Mouse (Mus musculus): Measurements from ENCODE around the gene Mad1l1. TPM values are rescaled to one million over a fixed set of nuclear protein-coding genes. Genes with fewer than 3 reads are reported as not detected.

Mad1l1 gene
- polyA plus RNA-seq, 1 experiment from 2014 or later: 30.0 TPM

DNA sequence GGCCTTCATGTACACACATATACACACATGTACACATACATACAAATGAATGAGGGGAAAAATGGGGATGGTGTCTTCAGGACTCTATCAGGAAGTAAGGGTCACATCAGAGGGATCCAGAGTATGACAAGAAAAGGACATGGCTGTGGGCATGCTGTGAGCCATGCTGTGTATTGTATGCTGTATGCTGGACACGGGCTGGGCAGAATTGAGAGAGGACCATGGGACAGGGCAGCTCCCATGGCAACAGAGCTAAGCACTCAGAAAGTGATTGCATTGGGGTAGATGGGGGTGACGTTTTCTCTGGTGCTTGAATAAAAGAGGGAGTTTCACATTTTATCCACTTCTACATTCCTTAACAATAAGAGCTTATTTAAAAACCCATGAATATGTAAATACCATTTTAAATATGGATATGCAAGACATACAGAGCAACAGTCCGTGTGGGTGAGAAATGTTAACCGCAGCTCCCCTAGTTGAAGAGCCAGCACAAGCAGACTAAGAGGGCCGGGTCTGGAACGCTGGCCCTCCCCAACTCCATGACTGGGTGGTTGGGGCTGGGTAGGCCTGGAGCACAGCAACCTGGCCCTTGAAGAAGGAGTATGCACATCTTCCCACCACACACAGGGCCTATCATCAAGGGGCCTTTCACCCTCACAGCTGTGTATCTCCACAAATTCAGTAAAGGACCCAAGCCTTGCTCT lies 71.8 kb downstream of the Mad1l1 start:
- CTCF ChIA-PET: interaction anchor here (0.8 to 1.5 kb wide), 6 partner anchors 9 to 51 kb away, joined by 3 to 4 read pairs (median 3); no protein-coding TSS in a partner anchor
- TF ChIP-seq CTCF (IDR thresholded peaks at IDR 0.05): no peak
- ATAC-seq: no peak
- H3K27me3 ChIP-seq: no peaks in the 10 kb centered on the region
- POLR2A ChIA-PET: no interaction called here
- in situ Hi-C loops (cut with MboI; ENCODE audit: low pct_unique_long_range_greater_than_20kb): no loop called here
- DNase-seq (ENCODE audit: low read depth, low spot score): no peak

- in situ Hi-C loops (cut with MboI; ENCODE audit: low pct_unique_long_range_greater_than_20kb): no loop called here
- no peak for DNase-seq (ENCODE audit: low read depth, low spot score)
- no peaks in the 10 kb centered on the region for H3K27me3 ChIP-seq
- CTCF ChIA-PET: no interaction called here
- TF ChIP-seq CTCF (IDR thresholded peaks at IDR 0.05): no peak
- POLR2A ChIA-PET: no interaction called here
- no peak for ATAC-seq
Observed at GRCm38 (mm10) chr5:140248101-140248500, 73.3 kb downstream of the Mad1l1 start.

DNA sequence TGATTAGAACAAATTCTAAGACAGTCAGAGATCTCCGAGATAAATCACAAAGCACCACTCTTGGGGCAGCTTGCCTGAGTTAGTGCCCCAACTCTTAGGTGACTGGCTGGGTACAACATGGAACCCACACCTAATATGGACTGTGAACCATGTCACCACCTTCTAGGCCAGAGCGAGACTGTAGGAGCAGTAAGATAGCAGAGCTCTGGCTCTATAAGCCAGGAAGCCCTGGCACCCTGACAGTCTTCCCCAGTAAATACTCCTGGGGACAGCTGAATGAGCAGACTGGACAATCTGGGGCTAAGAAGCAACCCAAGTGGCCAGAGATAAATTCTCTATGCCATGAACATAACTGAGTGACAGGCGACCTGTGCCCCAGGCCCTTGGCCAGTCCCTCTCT lies 81.1 kb downstream of the Mad1l1 start:
- DNase-seq (ENCODE audit: low read depth, low spot score): no peak
- ChIA-PET POLR2A (no interaction called here), CTCF (no interaction called here)
- in situ Hi-C loops (cut with MboI; ENCODE audit: low pct_unique_long_range_greater_than_20kb): no loop called here
- no peak for TF ChIP-seq CTCF (IDR thresholded peaks at IDR 0.05)
- no peaks in the 10 kb centered on the region for H3K27me3 ChIP-seq
- no peak for ATAC-seq

DNA sequence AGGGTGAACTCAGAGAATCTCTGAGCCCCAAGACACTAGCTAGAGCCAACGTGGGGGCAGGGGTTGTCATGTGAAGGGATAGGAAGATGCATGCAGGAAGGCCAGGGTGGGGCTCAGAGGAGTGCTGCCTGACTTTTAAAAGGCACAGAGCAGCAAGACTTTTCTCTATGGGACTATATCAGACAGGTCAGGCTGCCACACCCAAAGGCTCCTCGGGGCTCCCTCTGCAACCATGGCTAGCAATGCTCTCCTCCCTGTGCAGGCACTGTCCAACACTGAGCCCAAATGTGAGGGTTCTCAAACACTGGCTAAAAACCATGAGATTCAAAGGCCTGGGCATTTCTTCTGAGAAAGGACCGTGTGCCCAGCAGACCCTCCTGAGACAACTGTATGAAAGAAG lies 82.5 kb downstream of the Mad1l1 start:
- no peaks in the 10 kb centered on the region for H3K27me3 ChIP-seq
- CTCF ChIA-PET: interaction anchor here (1.2 kb wide), 1 partner anchor 10 kb away, joined by 3 read pairs; no protein-coding TSS in a partner anchor
- DNase-seq (ENCODE audit: low read depth, low spot score) (no peak), ATAC-seq (no peak)
- POLR2A ChIA-PET: no interaction called here
- in situ Hi-C loops (cut with MboI; ENCODE audit: low pct_unique_long_range_greater_than_20kb): no loop called here
- no peak for TF ChIP-seq CTCF (IDR thresholded peaks at IDR 0.05)

DNA sequence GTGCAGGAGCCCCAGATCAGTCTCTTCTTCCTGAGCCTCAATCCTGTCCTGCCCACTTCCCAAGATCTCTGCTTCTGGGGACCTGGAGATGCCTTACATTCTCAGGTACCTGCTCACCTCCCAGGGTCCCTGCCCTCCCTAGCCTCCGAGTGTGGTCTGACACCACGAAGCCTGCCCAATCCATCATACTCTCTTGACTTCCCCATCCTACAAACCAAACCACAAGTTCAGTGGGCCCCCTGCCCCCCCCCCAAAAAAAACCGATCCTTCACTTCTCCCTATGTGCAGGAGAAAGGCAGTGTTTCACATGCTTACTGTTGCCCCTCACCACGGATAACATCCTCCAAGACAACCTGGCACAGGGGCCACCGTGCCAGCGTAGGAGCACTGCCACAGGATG lies 90.5 kb downstream of the Mad1l1 start:
- TF ChIP-seq CTCF (IDR thresholded peaks at IDR 0.05): no peak
- ChIA-PET CTCF (interaction anchor here (0.7 to 1.2 kb wide), 2 partner anchors 11 to 22 kb away, joined by 3 read pairs; no protein-coding TSS in a partner anchor), POLR2A (no interaction called here)
- in situ Hi-C loops (cut with MboI; ENCODE audit: low pct_unique_long_range_greater_than_20kb): no loop called here
- DNase-seq (ENCODE audit: low read depth, low spot score) (no peak), ATAC-seq (no peak)
- H3K27me3 ChIP-seq: no peaks in the 10 kb centered on the region

GRCm38 (mm10) chr5:140228306-140228705 lies 93.0 kb downstream of the Mad1l1 start:
- H3K27me3 ChIP-seq: no peaks in the 10 kb centered on the region
- DNase-seq (ENCODE audit: low read depth, low spot score): no peak
- CTCF ChIA-PET: interaction anchor here (0.9 kb wide), 1 partner anchor 16 kb away, joined by 3 read pairs; no protein-coding TSS in a partner anchor
- POLR2A ChIA-PET: no interaction called here
- TF ChIP-seq CTCF (IDR thresholded peaks at IDR 0.05): no peak
- in situ Hi-C loops (cut with MboI; ENCODE audit: low pct_unique_long_range_greater_than_20kb): no loop called here
- ATAC-seq: no peak

GRCm38 (mm10) chr5:140226871-140227270 lies 94.5 kb downstream of the Mad1l1 start:
- DNase-seq (ENCODE audit: low read depth, low spot score) (no peak), ATAC-seq (no peak)
- no peaks in the 10 kb centered on the region for H3K27me3 ChIP-seq
- in situ Hi-C loops (cut with MboI; ENCODE audit: low pct_unique_long_range_greater_than_20kb): no loop called here
- POLR2A ChIA-PET: interaction anchor here (0.6 to 1.0 kb wide), 2 partner anchors 9 to 31 kb away, joined by 3 read pairs; no protein-coding TSS in a partner anchor
- TF ChIP-seq CTCF (IDR thresholded peaks at IDR 0.05): no peak
- CTCF ChIA-PET: no interaction called here

DNA sequence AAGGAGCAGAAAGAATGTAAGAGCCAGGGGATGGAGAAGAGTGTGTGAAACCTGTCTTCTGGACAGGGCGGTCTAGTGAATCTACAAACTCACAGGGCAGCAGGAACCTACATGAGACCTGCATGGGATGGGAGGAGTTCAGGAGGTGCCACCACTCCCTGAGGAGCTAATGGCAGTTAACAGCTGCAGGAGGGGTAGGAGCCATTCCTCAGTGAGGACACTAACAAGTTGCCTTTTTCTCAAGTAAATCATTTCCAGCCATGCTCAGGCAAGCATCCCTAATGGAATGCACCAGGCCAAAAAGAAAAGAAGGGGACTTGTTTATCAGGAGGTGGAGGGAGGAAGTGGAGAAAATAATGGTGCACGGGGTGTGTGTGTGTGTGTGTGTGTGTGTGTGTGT lies 95.5 kb downstream of the Mad1l1 start:
- POLR2A ChIA-PET: interaction anchor here (0.6 to 1.0 kb wide), 2 partner anchors 10 to 12 kb away, joined by 3 read pairs; no protein-coding TSS in a partner anchor
- H3K27me3 ChIP-seq: no peaks in the 10 kb centered on the region
- DNase-seq (ENCODE audit: low read depth, low spot score) (no peak), ATAC-seq (no peak)
- in situ Hi-C loops (cut with MboI; ENCODE audit: low pct_unique_long_range_greater_than_20kb): no loop called here
- CTCF ChIA-PET: interaction anchor here (0.9 to 1.1 kb wide), 2 partner anchors 15 to 24 kb away, joined by 3 read pairs; no protein-coding TSS in a partner anchor
- no peak for TF ChIP-seq CTCF (IDR thresholded peaks at IDR 0.05)

DNA sequence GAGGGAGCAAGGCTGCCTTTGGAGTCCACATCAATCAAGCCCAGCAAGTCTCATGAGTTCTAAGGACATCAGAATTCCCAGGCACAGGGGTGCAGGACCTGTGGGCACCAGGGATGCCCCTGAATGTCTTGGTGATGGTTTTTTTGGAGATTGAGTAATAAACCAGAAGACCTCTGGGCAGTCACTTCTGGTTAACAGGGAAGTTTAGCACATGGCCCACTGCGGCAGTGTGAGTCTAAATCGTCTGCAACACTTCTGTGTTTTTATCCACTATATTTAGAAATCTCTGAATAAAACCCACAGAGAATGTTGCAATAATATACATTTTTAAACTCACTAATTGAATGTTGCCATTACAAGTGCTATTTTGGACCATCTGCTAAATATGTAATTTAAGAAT lies 96.2 kb downstream of the Mad1l1 start:
- DNase-seq (ENCODE audit: low read depth, low spot score): no peak
- TF ChIP-seq CTCF (IDR thresholded peaks at IDR 0.05): no peak
- ChIA-PET POLR2A (no interaction called here), CTCF (interaction anchor here (0.9 kb wide), 1 partner anchor 24 kb away, joined by 3 read pairs; no protein-coding TSS in a partner anchor)
- no peaks in the 10 kb centered on the region for H3K27me3 ChIP-seq
- in situ Hi-C loops (cut with MboI; ENCODE audit: low pct_unique_long_range_greater_than_20kb): no loop called here
- ATAC-seq: no peak

- H3K27me3 ChIP-seq: no peaks in the 10 kb centered on the region
- ChIA-PET CTCF (interaction anchor here (1.2 kb wide), 1 partner anchor 14 kb away, joined by 6 read pairs; no protein-coding TSS in a partner anchor), POLR2A (interaction anchor here (0.6 to 0.7 kb wide), 2 partner anchors 22 to 385 kb away, joined by 3 to 4 read pairs; no protein-coding TSS in a partner anchor)
- ATAC-seq: no peak
- no peak for TF ChIP-seq CTCF (IDR thresholded peaks at IDR 0.05)
- DNase-seq (ENCODE audit: low read depth, low spot score): no peak
- in situ Hi-C loops (cut with MboI; ENCODE audit: low pct_unique_long_range_greater_than_20kb): no loop called here
Observed at GRCm38 (mm10) chr5:140223070-140224053, 98.0 kb downstream of the Mad1l1 start.
